Mouse (Mus musculus) 3T3-L1 (cell line): ENCODE results near the gene Anks1b.

ENCODE experiments used
- DNase-seq: peaks from one replicate; pipeline ENCODE4 v3.0.0-alpha.2; 2015; ENCODE audit warnings: low read depth, low spot score

Anks1b gene

GRCm38 (mm10) chr10:90670291-90670690, 797.0 kb downstream of the Anks1b start:
- DNase-seq: no peak

- no peak for DNase-seq
Measured at GRCm38 (mm10) chr10:90672135-90672534, 798.8 kb downstream of the Anks1b start.

GRCm38 (mm10) chr10:90674362-90674761, 801.1 kb downstream of the Anks1b start:
- peak; percentile 19 for DNase-seq

- no peak for DNase-seq
Measured at GRCm38 (mm10) chr10:90677421-90677820, 804.1 kb downstream of the Anks1b start.

DNA sequence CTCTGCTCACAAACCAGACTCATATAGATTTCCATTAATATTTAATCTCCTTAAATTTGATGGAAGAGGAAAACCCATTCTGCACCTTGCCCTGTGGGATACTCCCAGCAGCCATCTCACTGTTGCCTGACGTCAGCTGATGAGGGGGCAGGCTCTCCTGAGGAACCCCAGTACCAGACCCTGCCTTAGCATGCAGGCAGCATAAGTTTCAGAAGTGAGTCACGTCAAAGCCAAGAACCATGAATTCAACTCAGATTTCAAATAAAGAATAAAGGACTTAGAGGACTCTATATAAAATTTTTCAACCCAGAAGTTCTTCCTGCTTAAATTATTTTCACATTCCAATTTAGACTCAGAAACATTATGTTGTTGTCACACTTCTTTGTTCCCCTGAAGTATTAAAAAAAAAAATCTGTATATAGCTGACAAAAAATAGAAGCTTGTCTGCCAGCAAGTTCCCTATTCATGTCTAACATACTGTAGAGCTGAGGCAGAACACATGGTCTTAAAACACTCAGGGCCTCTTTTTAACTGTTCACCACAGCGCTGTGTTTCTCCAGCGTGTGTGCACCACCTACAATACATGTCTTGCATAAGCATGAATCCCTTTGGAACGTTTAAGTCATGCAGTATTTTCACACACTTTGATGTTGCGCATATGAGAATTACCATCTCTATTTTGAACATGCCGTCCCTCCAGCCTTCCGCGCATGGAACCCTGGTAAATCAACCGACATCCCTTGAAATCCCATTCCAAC, 806.6 kb downstream of the Anks1b start:
- no peak for DNase-seq

DNA sequence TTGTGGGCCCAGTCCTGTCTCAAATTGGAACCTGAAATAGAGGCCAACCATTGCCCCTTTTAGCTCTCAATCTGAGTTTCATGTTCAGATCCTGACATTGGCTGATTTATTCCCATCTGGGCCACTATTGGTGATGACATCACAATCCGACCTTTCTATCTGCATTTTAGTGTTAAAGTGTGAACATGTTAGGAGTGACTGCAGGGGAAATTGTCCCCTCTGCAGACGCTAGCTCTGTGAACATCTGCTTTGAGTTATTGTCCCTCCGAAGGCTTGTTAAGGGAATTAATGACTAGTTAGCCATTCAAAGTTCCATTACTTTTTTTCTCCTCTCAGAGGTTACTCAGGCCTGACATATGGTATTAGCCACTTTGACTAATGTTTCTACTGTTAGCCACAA, 810.5 kb downstream of the Anks1b start:
- DNase-seq: no peak

DNA sequence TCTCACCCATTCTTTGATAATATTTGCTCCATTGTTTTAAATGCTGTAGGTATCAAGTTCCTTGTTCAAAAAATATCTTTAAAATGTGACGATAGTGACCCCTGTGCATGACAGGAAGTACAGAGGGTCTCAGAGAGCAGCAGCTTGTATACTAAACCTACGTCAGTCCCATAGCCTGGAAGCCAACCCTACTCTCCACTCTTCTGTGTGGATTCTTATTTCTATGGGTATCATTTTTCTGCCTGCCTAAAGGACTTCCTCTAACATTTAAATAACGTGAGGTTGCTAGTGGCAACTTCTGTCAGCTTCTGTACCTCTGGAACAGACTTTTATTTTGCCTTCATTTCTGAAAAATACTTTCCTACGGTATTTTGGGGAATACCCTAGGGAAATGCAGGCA, 812.1 kb downstream of the Anks1b start:
- no peak for DNase-seq

DNA sequence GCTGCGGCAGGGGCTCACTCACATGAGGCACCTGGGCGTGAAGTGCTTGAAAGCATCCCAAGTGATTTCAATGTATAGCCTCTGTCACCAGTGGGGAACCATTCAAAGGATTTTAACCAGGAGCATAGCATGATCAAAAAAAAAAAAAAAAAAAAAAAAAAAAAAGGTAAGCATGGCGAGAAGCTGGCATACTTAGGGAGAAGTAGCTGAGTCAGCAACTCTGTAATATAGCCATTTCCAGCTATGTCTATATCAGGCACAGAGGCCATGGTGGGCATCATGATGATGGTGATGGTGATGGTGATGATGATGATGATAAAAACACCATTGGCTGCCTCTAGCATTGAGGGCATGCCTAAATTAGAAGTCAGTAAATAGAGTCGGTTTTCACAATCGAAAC, 814.8 kb downstream of the Anks1b start:
- DNase-seq: no peak

GRCm38 (mm10) chr10:90688696-90689252, 815.5 kb downstream of the Anks1b start:
- no peak for DNase-seq

GRCm38 (mm10) chr10:90689854-90690513, 816.7 kb downstream of the Anks1b start:
- DNase-seq: peak; percentile 74

DNA sequence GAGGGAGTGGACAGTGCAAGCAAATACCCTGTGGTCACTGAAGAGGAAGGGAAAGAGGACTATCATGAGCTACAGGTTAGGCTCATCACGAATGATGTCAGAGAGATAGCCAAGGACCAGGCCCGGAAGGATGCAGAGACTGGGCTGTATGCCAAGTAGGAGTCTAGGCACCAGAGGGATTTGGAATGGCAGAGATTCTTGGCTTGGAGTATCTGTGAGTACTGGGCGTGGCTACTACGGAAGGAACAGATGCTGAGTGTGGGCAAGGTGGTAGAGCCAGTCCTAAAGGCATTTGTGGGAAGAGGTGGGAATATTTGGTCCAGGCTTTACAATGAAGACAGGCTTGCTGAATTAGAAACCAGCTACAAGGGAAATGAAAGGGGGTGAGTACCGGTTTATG, 823.4 kb downstream of the Anks1b start:
- DNase-seq: peak; percentile 10

DNA sequence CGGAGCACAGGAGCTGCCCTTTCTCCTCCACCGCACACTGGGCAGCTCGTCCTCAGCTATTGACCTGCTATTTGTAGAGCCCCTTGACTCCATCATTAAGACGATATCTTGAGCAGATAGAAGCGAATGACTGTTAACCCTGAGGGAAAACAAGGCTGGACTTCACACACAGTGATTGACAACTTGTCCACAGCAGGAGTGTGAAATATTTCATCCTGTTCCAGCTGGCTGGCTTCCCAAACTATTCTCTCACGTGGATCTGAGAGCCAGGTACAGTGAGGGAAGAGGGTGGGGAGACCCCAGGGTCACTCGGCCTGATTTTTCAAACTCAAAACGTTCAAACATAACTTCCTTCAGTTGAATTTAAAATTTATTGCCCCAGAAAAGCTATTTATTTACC, 824.1 kb downstream of the Anks1b start:
- DNase-seq: no peak

- no peak for DNase-seq
Measured at GRCm38 (mm10) chr10:90699211-90699610, 825.9 kb downstream of the Anks1b start.

DNA sequence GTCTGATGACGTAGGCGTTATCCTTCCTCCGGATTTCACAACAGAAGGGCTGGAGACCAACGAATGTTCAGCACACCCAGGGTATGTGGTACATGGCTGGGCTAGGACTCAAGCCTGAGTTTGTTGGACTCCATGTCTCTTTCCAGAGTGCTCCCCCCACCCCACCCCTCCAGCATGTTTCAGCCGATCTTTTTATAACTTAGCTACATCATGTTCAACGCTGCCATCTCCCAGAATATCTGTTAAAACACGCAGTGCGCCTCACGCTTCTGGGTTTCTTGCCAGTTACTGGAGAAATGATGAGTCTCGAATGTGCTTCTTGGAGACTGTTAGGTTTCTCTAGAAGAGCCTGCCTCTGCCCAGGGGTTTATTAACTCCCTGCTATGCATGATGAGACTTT, 831.3 kb downstream of the Anks1b start:
- DNase-seq: no peak

DNA sequence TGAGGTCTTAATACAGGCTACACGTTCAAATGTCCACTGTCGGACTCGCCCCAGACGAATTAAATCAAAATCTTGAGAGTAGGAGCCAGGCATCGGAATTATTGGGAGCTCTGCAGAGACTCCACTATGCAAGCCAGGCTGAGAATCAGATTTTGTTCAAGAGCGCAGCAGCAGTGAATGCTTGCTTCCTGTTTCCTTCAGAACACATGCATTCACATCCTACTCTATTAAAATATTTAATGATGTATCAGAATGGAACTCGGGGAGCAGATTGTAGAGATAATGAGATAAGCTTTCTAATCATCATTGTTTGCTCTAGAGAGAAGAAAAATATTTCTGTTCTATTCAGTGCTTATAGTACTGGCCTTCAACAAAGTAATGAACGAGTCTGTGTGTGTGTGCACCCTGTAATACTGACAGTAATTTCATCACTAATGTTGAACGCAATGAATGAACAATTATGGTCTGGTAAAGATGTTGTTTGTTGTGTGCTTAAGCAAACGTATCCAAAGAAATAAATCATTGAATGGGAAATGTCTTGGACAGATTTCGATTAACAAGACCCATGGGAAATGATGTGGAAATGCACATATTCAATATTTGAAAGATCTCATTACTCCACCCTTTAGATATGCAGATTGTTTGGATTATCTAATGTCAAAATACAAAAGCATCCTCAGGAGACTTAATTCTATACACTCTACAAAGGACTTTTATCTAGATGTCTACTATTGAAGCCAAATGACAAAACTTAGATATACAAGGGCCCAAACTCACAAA, 835.7 kb downstream of the Anks1b start:
- DNase-seq: no peak

- DNase-seq: no peak
Measured at GRCm38 (mm10) chr10:90709602-90709931, 836.3 kb downstream of the Anks1b start.

DNA sequence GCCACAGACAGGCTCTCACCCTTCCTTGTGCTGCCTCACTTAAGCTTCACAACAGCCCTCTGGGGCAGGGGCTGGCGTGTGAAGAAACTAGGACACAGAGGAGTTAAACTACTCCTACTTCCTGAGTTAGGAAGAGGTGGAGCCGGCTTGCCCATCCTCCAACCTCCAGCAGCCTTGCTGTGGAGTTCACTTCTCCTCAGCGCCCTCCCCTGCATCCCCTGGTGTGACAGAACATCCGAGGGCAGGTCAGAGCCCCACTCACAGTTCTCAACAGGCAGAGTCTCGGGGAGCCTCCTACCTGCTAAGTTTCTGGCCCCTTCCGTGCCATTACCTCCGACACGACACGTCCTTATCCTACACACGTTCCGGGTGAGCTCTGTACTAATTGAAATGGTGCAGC, 844.7 kb downstream of the Anks1b start:
- DNase-seq: no peak

GRCm38 (mm10) chr10:90718684-90719083, 845.4 kb downstream of the Anks1b start:
- DNase-seq: no peak

GRCm38 (mm10) chr10:90719996-90720395, 846.7 kb downstream of the Anks1b start:
- DNase-seq: peak; percentile 6

- DNase-seq: no peak
Measured at GRCm38 (mm10) chr10:90723071-90723494, 849.8 kb downstream of the Anks1b start.

DNA sequence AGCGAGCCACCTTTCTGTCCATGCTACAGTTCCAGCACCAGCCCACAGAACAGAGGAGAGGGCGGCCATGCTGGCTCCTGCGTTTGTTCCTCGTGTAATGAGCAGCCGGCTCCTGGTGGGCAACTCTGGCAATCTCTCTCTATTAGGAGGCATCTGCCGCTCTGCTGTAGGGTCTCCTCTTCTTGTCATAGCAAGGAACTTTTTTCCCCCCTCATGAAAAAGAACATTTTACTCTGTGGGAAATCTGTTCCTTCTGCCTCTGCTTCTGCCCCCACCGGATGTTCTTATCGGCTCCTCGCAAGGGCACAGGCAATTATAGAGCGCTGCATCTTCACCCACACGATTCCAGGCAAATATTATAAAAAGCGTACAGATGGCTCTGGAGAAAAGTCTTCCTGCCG, 850.6 kb downstream of the Anks1b start:
- no peak for DNase-seq

DNA sequence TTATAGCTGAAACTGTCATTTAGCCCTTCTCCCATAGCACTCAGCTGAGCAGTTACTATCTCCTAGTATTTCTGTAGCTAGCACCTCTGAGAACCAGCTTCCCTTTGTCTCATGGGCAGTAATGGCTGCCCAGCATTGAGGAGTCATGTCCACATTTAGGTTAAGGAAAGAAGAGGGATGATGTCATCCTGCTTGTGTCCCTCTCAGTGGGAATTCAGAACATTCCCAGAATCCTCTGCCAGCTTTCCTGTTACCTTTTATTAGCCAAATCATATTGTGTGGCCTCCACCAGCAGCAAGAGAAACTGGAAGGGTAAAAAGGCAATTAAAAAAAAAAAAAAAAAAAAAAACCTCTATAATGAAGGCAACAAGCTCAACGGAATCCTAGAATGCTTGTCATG, 851.6 kb downstream of the Anks1b start:
- no peak for DNase-seq
